Mouse (Mus musculus) forelimb bud, embryonic 11.5 days (tissue): ENCODE measurements around the gene Prom1.

Source experiments
- DNase-seq: peaks from one replicate; pipeline ENCODE4 v3.0.0-alpha.2; 2012; ENCODE audit warnings: low read depth, low spot score

Prom1 gene

GRCm38 (mm10) chr5:43976821-43977561, 124.8 kb downstream of the Prom1 start:
- no peak for DNase-seq

- no peak for DNase-seq
These were observed 127.7 kb downstream of the Prom1 start for GRCm38 (mm10) chr5:43974166-43974565.

GRCm38 (mm10) chr5:43971156-43971555, 130.7 kb downstream of the Prom1 start:
- no peak for DNase-seq

- no peak for DNase-seq
These were observed 131.3 kb downstream of the Prom1 start for GRCm38 (mm10) chr5:43970532-43970931.

GRCm38 (mm10) chr5:43968634-43969033, 133.2 kb downstream of the Prom1 start:
- no peak for DNase-seq

GRCm38 (mm10) chr5:43961056-43961455, 140.8 kb downstream of the Prom1 start:
- no peak for DNase-seq

GRCm38 (mm10) chr5:43959884-43960440, 141.9 kb downstream of the Prom1 start:
- DNase-seq = no peak

GRCm38 (mm10) chr5:43953241-43953640, 148.6 kb downstream of the Prom1 start:
- no peak for DNase-seq

GRCm38 (mm10) chr5:43948748-43949275, 153.0 kb downstream of the Prom1 start:
- DNase-seq = no peak

GRCm38 (mm10) chr5:43948111-43948743, 153.6 kb downstream of the Prom1 start:
- peak; percentile 69 for DNase-seq

GRCm38 (mm10) chr5:43947330-43947977, 154.4 kb downstream of the Prom1 start:
- DNase-seq = no peak
